Mouse (Mus musculus): ENCODE measurements at regions not wholly inside any gene's neighbourhood (a gene's known extent, or its start where the extent isn't known, plus 50 kb on each side); places are given as distances from the start of the nearest gene placed in this dataset.

GRCm38 (mm10) chrX:99390462-99390838, 80.6 kb downstream of the Pja1 start:
- no peak for TF ChIP-seq CTCF (IDR thresholded peaks at IDR 0.05; ENCODE audit: low read depth)
- no peak for TF ChIP-seq EP300 (optimal IDR thresholded peaks at IDR 0.05)
